Mouse (Mus musculus) small intestine, adult 2 months (tissue): ENCODE data around the gene Polr1c.

Source experiments
- CTCF ChIP-seq: fragments of 200-500 bp; IDR thresholded peaks from 2 replicates; pipeline ENCODE4 v1.5.1; 2012; ENCODE audit warnings: low read depth, mild to moderate bottlenecking, control low read depth, inconsistent platforms, low read length, moderate library complexity, mixed read lengths; ENCODE audit not compliant: insufficient replicate concordance, insufficient read length; ENCODE audit errors: extremely low read depth
- POLR2A ChIP-seq: fragments of 200-500 bp; IDR thresholded peaks from 2 replicates; pipeline ENCODE4 v1.6.1; 2012; ENCODE audit warnings: low read depth, mild to moderate bottlenecking, control low read depth, inconsistent platforms, low read length, moderate library complexity

DNA sequence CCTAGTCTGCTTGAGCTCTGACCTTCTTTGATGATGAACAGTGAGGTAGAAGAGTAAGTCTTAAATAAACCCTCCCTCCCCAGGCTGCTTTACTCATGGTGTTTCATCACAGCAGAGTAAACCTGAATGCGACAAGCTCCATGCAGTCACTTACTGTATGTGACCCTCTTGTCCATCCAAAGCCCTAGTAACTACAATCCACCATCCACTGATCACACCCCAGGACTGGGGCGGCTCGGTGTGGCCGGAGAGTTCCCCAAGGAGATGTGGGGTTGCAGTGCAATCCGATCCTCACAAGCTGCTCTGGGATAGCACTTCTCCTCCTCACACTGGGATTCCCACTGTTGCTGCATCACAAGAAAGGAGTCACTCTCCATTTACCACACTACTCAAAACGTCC, 26.6 kb upstream of the Polr1c start:
- TF ChIP-seq CTCF (no peak), POLR2A (no peak)
